Mouse (Mus musculus): ENCODE results near the gene Stk38.

DNA sequence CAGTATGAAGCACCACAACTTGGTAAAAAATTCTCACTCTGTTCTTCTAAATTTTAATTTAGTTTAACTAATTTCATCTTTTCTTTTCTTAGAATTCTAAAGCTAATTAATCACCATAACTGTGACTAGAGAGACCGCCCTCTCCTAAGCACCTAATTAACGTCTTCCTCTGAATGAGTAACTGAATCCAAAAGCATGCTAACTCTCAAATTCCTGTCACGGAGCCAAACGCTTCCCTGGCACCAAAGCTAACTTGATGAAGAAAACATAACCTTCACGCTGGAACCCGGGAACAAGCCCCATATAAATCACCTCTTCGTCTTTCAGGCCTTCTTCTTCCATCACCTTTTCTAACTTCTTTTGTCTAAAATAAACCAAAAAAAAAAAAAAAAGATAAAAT, 15.7 kb downstream of the Stk38 start:
- TF ChIP-seq POLR2A (IDR thresholded peaks at IDR 0.05; ENCODE audit: control insufficient read depth in 1 of 2, insufficient read depth in 1 of 2, low read depth in 1 of 2, low read length in 2 of 2, poor library complexity in 1 of 2) (no peak), CHD1 (IDR thresholded peaks at IDR 0.05; ENCODE audit: low read depth, low read length) (no peak), USF2 (IDR thresholded peaks at IDR 0.05; ENCODE audit: borderline replicate concordance in 1 of 2, insufficient read depth in 1 of 2, low read depth in 1 of 2, low read length in 2 of 2) (no peak), POLR2AphosphoS2 (IDR thresholded peaks at IDR 0.05; ENCODE audit: low read length) (no peak)
